Mouse (Mus musculus) fat pad, adult 2 months (tissue): ENCODE data around the gene Spef1.

Experiments
- DNase-seq: peaks from one replicate; pipeline ENCODE4 v3.0.0-alpha.2; 2011; ENCODE audit warnings: low read depth, low spot score; ENCODE audit errors: extremely low read depth

The Spef1 gene

GRCm38 (mm10) chr2:131145121-131145520, 42.0 kb downstream of the Spef1 start:
- DNase-seq, result no peak

- DNase-seq, result no peak
These were observed 43.9 kb downstream of the Spef1 start for GRCm38 (mm10) chr2:131143007-131143780.

DNA sequence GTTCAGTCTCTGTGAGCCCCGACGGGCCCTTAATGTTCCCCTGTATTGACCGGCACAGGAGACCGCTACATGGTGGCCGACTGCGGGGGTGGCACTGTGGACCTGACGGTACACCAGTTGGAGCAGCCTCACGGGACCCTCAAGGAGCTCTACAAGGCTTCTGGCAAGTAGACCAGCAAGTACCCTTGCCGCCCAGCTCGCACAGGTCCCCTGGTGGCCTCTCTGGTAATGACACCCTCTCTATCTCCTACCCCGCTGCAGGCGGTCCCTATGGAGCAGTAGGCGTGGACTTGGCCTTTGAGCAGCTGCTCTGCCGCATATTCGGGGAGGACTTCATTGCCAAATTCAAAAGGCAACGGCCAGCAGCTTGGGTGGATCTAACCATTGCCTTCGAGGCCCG, 44.5 kb downstream of the Spef1 start:
- no peak for DNase-seq

- no peak for DNase-seq
These were observed 45.6 kb downstream of the Spef1 start for GRCm38 (mm10) chr2:131141336-131141986.

DNA sequence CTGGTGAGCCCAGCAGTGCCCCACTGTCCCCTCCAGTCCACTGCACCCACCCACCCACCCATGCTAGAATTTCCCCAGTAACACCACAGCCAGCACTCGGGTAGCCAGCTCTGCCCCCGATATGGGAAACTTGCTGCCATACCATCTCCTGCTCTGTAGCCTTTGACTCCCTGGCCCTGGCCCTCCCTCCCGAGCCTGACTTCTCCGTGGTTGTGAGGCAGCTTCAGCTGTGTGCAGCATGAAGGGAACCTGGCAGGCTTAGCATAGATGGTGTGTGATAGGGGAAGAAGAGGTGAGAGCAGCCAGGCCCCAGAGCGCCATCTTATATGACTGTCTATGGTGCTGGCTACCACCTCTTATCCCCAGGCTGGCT, 46.6 kb downstream of the Spef1 start:
- DNase-seq, result no peak

DNA sequence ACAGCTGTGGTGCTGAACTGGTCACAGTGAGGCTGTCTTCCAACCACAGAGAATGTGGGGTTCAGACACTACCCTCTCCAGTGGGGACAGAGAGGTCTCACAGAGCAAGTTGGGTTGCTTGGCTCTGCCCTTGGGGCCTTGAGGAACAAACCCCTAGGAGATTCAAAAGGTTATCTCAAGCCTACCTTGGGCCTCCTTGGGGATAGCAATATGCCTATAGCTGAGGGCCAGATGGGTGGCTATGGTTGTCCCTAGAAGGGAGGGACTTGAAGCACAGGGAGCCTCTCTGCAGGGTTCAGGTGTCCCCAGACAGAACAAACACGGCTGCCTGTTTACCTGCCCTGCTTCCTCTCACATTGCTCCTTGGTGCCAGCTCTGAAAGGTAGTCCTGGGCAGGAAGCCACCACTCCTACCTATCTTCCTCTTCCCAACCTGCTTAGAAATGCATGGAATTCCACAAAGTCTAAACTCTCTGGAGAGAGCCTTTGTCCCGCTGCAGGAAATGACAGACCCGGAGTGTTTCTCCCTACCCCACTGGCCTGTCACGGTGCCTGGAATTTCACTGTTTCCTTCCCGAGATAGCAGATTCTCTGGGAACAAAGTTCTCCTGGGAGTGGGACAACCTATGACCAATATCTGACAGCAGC, 47.1 kb downstream of the Spef1 start:
- DNase-seq, result no peak

DNA sequence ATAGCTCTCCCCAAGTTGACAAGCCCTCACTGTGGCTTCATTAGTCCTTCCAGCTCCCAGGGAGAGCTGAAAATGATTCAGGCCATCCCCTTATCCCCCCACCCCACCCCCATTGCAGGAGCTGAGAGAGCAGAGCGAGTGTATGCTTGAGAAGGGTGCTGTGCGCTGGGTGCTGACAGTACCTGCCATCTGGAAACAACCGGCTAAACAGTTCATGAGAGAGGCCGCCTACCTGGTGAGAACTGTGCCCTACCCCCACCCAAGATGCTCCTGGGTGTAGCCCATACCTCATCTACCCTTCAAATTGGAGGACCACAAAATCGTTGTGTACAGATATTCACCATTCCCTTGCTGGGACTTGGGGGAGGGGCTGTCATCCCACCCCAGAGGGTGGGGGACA, 47.8 kb downstream of the Spef1 start:
- no peak for DNase-seq

- DNase-seq, result no peak
These were observed 48.3 kb downstream of the Spef1 start for GRCm38 (mm10) chr2:131138760-131139159.

DNA sequence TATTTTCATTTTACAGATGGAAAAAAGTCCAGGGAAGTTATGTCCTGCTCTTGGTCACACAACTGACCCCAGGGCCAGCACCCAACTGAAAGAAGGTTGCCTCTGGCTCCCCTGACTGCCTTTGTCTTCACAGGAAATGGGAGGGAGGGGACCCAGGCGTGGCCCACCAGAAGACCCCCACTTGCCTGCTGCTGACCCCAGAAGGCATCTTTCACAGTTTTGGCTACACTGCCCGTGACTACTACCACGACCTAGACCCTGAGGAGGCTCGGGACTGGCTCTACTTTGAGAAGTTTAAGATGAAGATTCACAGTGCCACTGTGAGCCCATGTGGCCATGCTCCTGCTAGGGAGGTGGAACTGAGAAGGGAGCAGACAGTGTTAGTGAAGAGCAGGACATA, 48.8 kb downstream of the Spef1 start:
- DNase-seq, result no peak

DNA sequence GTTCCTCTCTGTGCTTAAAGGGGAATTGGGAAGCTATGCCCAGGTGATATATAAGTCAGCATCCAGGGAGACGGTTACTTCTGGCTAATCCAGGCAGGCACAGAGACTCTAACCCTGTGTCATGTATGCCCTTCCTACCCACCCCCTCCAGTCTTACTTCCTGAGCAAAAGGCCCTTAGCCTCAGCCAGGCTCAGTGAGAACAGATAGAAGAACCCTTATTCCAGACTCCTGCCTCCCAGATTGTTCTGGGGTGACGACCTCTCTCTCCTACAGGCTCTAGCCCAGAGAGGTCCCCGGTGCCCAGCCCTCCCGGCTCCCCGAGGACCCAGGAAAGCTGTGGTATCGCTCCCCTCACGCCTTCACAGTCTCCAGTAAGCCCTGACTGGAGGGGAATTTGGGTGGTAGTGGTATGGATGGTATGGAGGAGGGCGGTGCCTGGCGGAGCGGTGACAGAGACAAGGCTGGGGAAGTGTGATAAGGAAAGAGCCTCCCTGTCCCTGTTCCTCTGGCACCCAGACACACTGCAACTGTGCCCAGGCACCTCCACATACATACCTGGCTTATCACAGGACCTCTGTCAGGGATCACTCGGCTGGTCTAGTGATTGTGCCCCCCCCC, 51.5 kb downstream of the Spef1 start:
- no peak for DNase-seq

- DNase-seq, result no peak
These were observed 52.2 kb downstream of the Spef1 start for GRCm38 (mm10) chr2:131134826-131135400.

DNA sequence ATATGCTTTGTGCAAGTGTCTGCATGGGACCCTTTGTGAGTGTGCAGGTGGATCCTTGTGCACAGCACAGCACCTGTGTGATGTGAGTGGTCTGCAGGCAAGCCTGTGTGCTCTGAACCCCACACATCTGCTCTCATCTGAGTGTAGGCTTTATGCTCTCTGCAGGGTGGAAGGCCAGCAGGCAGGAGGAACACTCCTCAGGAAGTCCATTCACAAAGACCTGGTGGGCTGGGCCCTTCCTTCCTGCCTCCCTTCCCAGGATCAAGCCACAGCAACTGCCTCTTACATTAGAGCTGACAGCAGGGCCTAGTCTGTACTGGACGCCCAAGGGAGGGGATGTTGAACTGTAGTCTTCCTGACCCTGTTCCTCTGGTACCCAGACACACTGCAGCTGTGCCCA, 52.7 kb downstream of the Spef1 start:
- DNase-seq, result no peak

- no peak for DNase-seq
These were observed 54.0 kb downstream of the Spef1 start, which contains the start of gene Gm11037 for GRCm38 (mm10) chr2:131132930-131133547. Gene Gm11037 (plus strand): TSS chr2:131133497.

DNA sequence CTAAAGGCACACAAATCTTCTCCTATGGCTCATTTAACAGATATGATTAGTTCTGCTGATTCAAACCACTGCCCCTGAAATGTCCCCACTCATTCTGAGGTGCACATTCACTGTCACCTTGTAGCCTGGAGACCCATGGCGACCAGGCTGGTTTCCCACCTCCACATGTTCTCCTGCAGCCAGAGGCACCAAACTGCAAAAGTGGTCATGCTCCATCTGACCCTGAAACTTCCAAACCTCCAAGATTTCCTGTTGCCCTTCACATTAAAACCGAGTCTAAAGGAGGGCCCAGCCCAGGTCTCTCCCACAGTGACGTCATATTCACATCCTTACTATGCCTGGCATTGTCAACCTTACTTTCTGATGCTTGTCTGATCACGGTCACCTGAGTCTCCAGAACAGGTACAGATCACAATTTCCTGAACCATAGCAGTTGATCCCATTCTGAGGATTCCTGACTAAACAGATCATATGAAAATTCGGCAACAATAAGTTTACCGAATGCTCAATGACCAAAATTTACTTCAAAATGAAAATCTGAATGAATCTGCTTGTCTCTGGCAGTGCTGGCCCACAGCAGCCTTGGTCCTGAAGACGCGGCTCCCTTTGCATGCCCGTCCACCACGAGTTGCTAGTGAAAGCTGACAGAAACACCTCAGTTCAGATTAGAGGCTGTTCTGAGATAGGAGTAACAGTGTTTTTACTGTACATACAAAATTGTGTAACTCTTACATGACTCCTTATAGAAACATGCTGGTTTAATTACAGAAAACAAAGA, 54.8 kb downstream of the Spef1 start:
- DNase-seq, result no peak

DNA sequence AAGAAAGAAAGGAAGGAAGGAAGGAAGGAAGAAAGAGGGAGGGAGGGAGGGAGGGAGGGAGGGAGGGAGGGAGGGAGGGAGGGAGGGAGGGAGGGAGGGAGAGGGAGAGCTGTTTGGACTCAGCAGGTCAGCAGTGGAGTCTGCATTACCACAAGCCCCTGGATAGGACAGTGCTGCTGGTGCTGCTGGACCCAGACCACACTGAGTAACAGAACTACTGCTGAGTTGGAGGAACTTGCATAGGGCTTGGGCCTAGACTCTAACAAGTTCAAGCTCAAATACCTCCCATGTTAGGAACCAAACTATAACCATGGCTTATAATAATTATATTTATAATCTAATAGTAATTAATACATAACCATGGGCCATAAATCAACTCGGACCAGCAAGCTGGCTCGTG, 56.2 kb downstream of the Spef1 start:
- no peak for DNase-seq

DNA sequence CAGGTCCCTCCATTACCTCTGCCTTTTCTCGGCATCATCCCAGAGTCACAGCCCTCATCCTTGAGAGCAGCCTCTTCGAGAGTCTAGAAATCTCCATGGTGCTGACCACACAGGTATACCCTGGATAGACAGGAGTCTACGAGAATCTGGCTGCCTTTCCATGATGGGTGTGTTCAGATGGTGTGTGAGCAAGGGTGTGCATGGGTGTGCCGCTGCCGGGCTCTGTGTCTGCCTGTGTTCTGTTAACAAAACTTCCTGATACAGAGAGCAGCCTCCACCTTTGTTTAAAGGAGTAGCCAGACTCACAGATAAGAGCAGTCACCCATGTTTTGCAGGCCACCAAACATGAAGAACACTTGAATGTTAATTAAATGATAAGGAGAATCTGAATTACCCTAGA, 57.2 kb downstream of the Spef1 start:
- no peak for DNase-seq

- no peak for DNase-seq
These were observed 58.4 kb downstream of the Spef1 start for GRCm38 (mm10) chr2:131128636-131129157.

- no peak for DNase-seq
These were observed 58.9 kb downstream of the Spef1 start for GRCm38 (mm10) chr2:131128211-131128610.

GRCm38 (mm10) chr2:131127161-131127730, 59.8 kb downstream of the Spef1 start, which contains the start of gene Hspa12b:
Gene Hspa12b (plus strand): TSS chr2:131127280.
- DNase-seq, result no peak
